Mouse (Mus musculus) heart, adult 2 months (tissue): Measurements from ENCODE around the gene Sipa1l1.

Experiments
- CTCF ChIP-seq: fragments of 200-600 bp; IDR thresholded peaks from 2 replicates; pipeline ENCODE4 v1.8.1; 2022; ENCODE audit warnings: antibody characterized with exemption, mild to moderate bottlenecking, moderate library complexity
- EP300 ChIP-seq: fragments of 200-500 bp; IDR thresholded peaks from 2 replicates; pipeline ENCODE4 v1.6.1; 2011; ENCODE audit warnings: low read depth, low read length, control low read depth; ENCODE audit not compliant: insufficient read depth
- POLR2A ChIP-seq: fragments of 200-500 bp; IDR thresholded peaks from 2 replicates; pipeline ENCODE4 v1.6.1; 2011; ENCODE audit warnings: mild to moderate bottlenecking, low read depth, low read length, control low read depth; ENCODE audit not compliant: insufficient read depth

DNA sequence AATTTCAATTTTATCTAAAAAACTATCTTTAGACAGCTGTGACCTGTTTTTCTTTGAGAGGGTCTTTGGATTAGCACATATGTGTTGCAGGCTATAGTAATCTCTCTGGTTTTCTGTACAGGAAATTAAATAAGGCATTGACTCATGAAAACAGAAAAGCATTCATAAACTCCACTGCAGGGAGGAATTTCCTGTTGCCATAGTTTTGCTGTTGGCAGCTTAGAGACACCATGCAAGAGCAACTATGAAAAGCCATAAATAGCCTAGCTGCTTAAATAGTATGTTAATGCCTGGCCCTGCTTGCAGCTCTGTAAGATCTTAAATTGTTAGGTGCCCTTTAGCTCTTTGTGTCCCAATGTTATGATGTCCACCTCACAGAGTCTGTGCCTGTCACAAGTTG lies 204.9 kb downstream of the Sipa1l1 start:
- TF ChIP-seq POLR2A (no peak), CTCF (no peak), EP300 (no peak)
